Mouse (Mus musculus): ENCODE data around the gene Fam173b. TPM values are rescaled to one million over a fixed set of nuclear protein-coding genes. Genes with fewer than 3 reads are reported as not detected.
A peak's percentile ranks its signal among the peaks of the same experiment; 100 is the strongest.

Gene Fam173b
- polyA plus RNA-seq (2015; fragmentation: Nextera tagmentation; extraction: Ambion mirVana), result 11.0 and 11.6 TPM in 2 replicates

GRCm38 (mm10) chr15:31601646-31602374 is at the start of gene Fam173b, which contains the start of gene Cct5:
Gene Fam173b (plus strand): TSS chr15:31601852.
Gene Cct5 (minus strand): TSS chr15:31601804.
- Histone ChIP-seq H3K36me3 (peaks cover 14% of the 10 kb centered on the region), H3K27ac (peak within 1 kb of the TSS; percentile 92), H3K4me2 (replicated peaks) (peak within 1 kb of the TSS; percentile 99), H3K9ac (replicated peaks) (peak within 1 kb of the TSS; percentile 96), H3K4me3 (replicated peaks) (peak within 1 kb of the TSS; percentile 92), H3K9me3 (no peaks in the 10 kb centered on the region), H3K27me3 (no peaks in the 10 kb centered on the region), H3K4me1 (replicated peaks) (peaks cover 34% of the 10 kb centered on the region)
- peak; percentile 92 for ATAC-seq
- WGBS, result under 1% methylated on average over 63 of the region's 63 CpGs

- no peak overlapping the region for H3K4me2 ChIP-seq (replicated peaks)
- H3K27me3 ChIP-seq, result no peaks in the 10 kb centered on the region
- no peak overlapping the region for H3K9ac ChIP-seq (replicated peaks)
- ATAC-seq, result no peak
- 73% methylated on average over 2 of the region's 2 CpGs for WGBS
- H3K4me1 ChIP-seq (replicated peaks), result no peaks in the 10 kb centered on the region
- no peaks in the 10 kb centered on the region for H3K36me3 ChIP-seq
- no peak overlapping the region for H3K4me3 ChIP-seq (replicated peaks)
- peaks cover 5% of the 10 kb centered on the region for H3K9me3 ChIP-seq
- no peak overlapping the region for H3K27ac ChIP-seq
These were observed 46.8 kb upstream of the Fam173b start for GRCm38 (mm10) chr15:31554855-31555254.

GRCm38 (mm10) chr15:31561390-31561789 is 40.3 kb upstream of the Fam173b start:
- no peaks in the 10 kb centered on the region for H3K36me3 ChIP-seq
- no peak overlapping the region for H3K4me3 ChIP-seq (replicated peaks)
- no peaks in the 10 kb centered on the region for H3K27me3 ChIP-seq
- ATAC-seq, result no peak
- no peaks in the 10 kb centered on the region for H3K4me1 ChIP-seq (replicated peaks)
- H3K4me2 ChIP-seq (replicated peaks), result no peak overlapping the region
- WGBS, result 83% methylated on average over 6 of the region's 6 CpGs
- peaks cover 8% of the 10 kb centered on the region for H3K9me3 ChIP-seq
- no peak overlapping the region for H3K9ac ChIP-seq (replicated peaks)
- H3K27ac ChIP-seq, result no peak overlapping the region

GRCm38 (mm10) chr15:31561976-31562375 is 39.7 kb upstream of the Fam173b start:
- H3K4me3 ChIP-seq (replicated peaks), result no peak overlapping the region
- no peak for ATAC-seq
- no peak overlapping the region for H3K9ac ChIP-seq (replicated peaks)
- peaks cover 8% of the 10 kb centered on the region for H3K9me3 ChIP-seq
- H3K4me2 ChIP-seq (replicated peaks), result no peak overlapping the region
- H3K27ac ChIP-seq, result no peak overlapping the region
- no peaks in the 10 kb centered on the region for H3K36me3 ChIP-seq
- no peaks in the 10 kb centered on the region for H3K27me3 ChIP-seq
- no peaks in the 10 kb centered on the region for H3K4me1 ChIP-seq (replicated peaks)
- WGBS, result 95% methylated on average over 4 of the region's 4 CpGs

GRCm38 (mm10) chr15:31562847-31563246 is 38.8 kb upstream of the Fam173b start:
- H3K4me1 ChIP-seq (replicated peaks), result no peaks in the 10 kb centered on the region

GRCm38 (mm10) chr15:31563577-31564546 is 37.8 kb upstream of the Fam173b start:
- Histone ChIP-seq H3K36me3 (no peaks in the 10 kb centered on the region), H3K27me3 (no peaks in the 10 kb centered on the region; the same call in 1 of the 2 replicates), H3K9me3 (peaks cover 8% of the 10 kb centered on the region; the same call in 1 of the 2 replicates), H3K27ac (no peak overlapping the region), H3K9ac (replicated peaks) (no peak overlapping the region), H3K4me1 (replicated peaks) (0 out of 2 replicates have a peak, but pooled peaks cover 4% of the 10 kb centered on the region), H3K4me3 (replicated peaks) (no peak overlapping the region), H3K4me2 (replicated peaks) (no peak overlapping the region)
- no peak for ATAC-seq
- WGBS, result 72% methylated on average over 19 of the region's 19 CpGs

More at GRCm38 (mm10) chr15:31562847-31563246, 38.8 kb upstream of the Fam173b start:
- Histone ChIP-seq H3K9me3 (peaks cover 8% of the 10 kb centered on the region), H3K36me3 (no peaks in the 10 kb centered on the region), H3K27me3 (no peaks in the 10 kb centered on the region), H3K9ac (replicated peaks) (no peak overlapping the region), H3K27ac (no peak overlapping the region), H3K4me3 (replicated peaks) (no peak overlapping the region), H3K4me2 (replicated peaks) (no peak overlapping the region)
- WGBS, result 87% methylated on average over 8 of the region's 8 CpGs
- ATAC-seq, result no peak

GRCm38 (mm10) chr15:31565184-31565583 is 36.5 kb upstream of the Fam173b start, which contains the start of gene Cmbl:
Gene Cmbl (plus strand): TSS chr15:31565389.
- H3K4me2 ChIP-seq (replicated peaks), result no peak within 1 kb of the TSS
- no peaks in the 10 kb centered on the region for H3K36me3 ChIP-seq
- ATAC-seq, result no peak
- WGBS, result 67% methylated on average over 5 of the region's 5 CpGs
- H3K4me3 ChIP-seq (replicated peaks), result no peak within 1 kb of the TSS
- H3K27me3 ChIP-seq, result no peaks in the 10 kb centered on the region; the same call in 1 of the 2 replicates
- H3K4me1 ChIP-seq (replicated peaks), result 0 out of 2 replicates have a peak, but pooled peaks cover 4% of the 10 kb centered on the region
- no peaks in the 10 kb centered on the region for H3K9me3 ChIP-seq
- H3K27ac ChIP-seq, result no peak within 1 kb of the TSS
- H3K9ac ChIP-seq (replicated peaks), result no peak within 1 kb of the TSS

GRCm38 (mm10) chr15:31565786-31566185 is 35.9 kb upstream of the Fam173b start:
- H3K4me3 ChIP-seq (replicated peaks), result no peak overlapping the region
- no peak overlapping the region for H3K27ac ChIP-seq
- ATAC-seq, result no peak
- no peak overlapping the region for H3K9ac ChIP-seq (replicated peaks)
- no peaks in the 10 kb centered on the region; the same call in 1 of the 2 replicates for H3K27me3 ChIP-seq
- H3K36me3 ChIP-seq, result no peaks in the 10 kb centered on the region
- no peaks in the 10 kb centered on the region for H3K9me3 ChIP-seq
- 0 out of 2 replicates have a peak, but pooled peaks cover 4% of the 10 kb centered on the region for H3K4me1 ChIP-seq (replicated peaks)
- H3K4me2 ChIP-seq (replicated peaks), result no peak overlapping the region
- 86% methylated on average over 1 of the region's 1 CpGs for WGBS

GRCm38 (mm10) chr15:31567431-31567830 is 34.2 kb upstream of the Fam173b start:
- Histone ChIP-seq H3K4me1 (replicated peaks) (0 out of 2 replicates have a peak, but pooled peaks cover 4% of the 10 kb centered on the region), H3K9ac (replicated peaks) (no peak overlapping the region), H3K9me3 (no peaks in the 10 kb centered on the region), H3K4me2 (replicated peaks) (no peak overlapping the region), H3K4me3 (replicated peaks) (no peak overlapping the region), H3K27me3 (no peaks in the 10 kb centered on the region; the same call in 1 of the 2 replicates), H3K36me3 (no peaks in the 10 kb centered on the region), H3K27ac (no peak overlapping the region)
- no peak for ATAC-seq
- 69% methylated on average over 7 of the region's 7 CpGs for WGBS

- no peak overlapping the region for H3K27ac ChIP-seq
- 27% methylated on average over 12 of the region's 12 CpGs for WGBS
- no peak for ATAC-seq
- H3K27me3 ChIP-seq, result no peaks in the 10 kb centered on the region; the same call in 1 of the 2 replicates
- no peaks in the 10 kb centered on the region for H3K36me3 ChIP-seq
- no peak overlapping the region for H3K4me2 ChIP-seq (replicated peaks)
- no peak overlapping the region for H3K9ac ChIP-seq (replicated peaks)
- H3K9me3 ChIP-seq, result no peaks in the 10 kb centered on the region
- 0 out of 2 replicates have a peak, but pooled peaks cover 4% of the 10 kb centered on the region for H3K4me1 ChIP-seq (replicated peaks)
- no peak overlapping the region for H3K4me3 ChIP-seq (replicated peaks)
These were observed 33.1 kb upstream of the Fam173b start for GRCm38 (mm10) chr15:31568581-31568996.

- 0 out of 2 replicates have a peak, but pooled peaks have one; percentile 14 for ATAC-seq
- no peaks in the 10 kb centered on the region for H3K9me3 ChIP-seq
- H3K4me2 ChIP-seq (replicated peaks), result no peak overlapping the region
- H3K4me1 ChIP-seq (replicated peaks), result 0 out of 2 replicates have a peak, but pooled peaks cover 4% of the 10 kb centered on the region
- no peak overlapping the region for H3K4me3 ChIP-seq (replicated peaks)
- H3K27me3 ChIP-seq, result no peaks in the 10 kb centered on the region; the same call in 1 of the 2 replicates
- no peak overlapping the region for H3K9ac ChIP-seq (replicated peaks)
- WGBS, result 79% methylated on average over 9 of the region's 9 CpGs
- no peak overlapping the region for H3K27ac ChIP-seq
- no peaks in the 10 kb centered on the region for H3K36me3 ChIP-seq
These were observed 32.2 kb upstream of the Fam173b start for GRCm38 (mm10) chr15:31569325-31570022.
